In the genomic region with DNA sequence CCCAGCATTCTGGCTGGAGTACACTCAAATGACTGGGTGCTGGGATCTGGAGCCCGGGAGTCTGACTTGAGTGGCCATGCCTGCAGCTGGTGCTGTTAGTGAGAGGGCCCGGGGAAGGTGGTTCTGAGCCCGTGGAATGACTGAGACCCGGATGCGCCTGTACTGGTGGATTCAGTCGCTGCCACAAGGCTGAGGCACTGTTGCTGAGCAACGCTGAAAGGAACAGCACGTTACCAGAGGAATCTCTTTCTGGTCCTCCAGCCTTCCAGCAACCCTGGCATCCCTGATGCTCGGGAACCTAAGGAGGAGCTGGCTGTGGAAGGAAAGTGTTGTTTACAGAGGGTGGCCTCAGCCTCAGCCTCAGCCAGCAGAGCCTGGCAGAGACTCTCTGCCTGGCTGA, we compare ENCODE assay signal across 12 mouse cellular contexts.
DNase-seq lines count a peak whose midpoint lies in the region; TF ChIP-seq lines count a peak whose summit lies in the region.
"Had no signal": no experiment of that assay in that cellular context is flagged by ENCODE, and none has a peak within 500 bp of the region (broad histone marks: within the 10 kb centered on the region; RNA-seq: fewer than 3 reads in every experiment).

No protein-coding gene starts in this region.

- TF ChIP-seq EP300 in heart, adult 2 months (IDR thresholded peaks at IDR 0.05; ENCODE audit: insufficient read depth, low read depth, low read length): no peak

- no peaks in the 10 kb centered on the region for H3K4me1 ChIP-seq in heart, adult 2 months (ENCODE audit: control insufficient read depth, insufficient read depth, low read length)
- H3K4me1 ChIP-seq: forebrain, embryonic 10.5 days; limb, embryonic 12.5 days had no signal

- H3K9ac ChIP-seq in heart, adult 2 months (ENCODE audit: low read depth, low read length): no peak overlapping the region
- H3K9ac ChIP-seq: limb, embryonic 12.5 days had no signal

- no peaks in the 10 kb centered on the region for H3K79me2 ChIP-seq in heart, adult 2 months (replicated peaks; ENCODE audit: control insufficient read depth, insufficient read depth, low read length)

- no peaks in the 10 kb centered on the region for H3K36me3 ChIP-seq in heart, adult 2 months (ENCODE audit: control insufficient read depth, insufficient read depth, low read length)
- H3K36me3 ChIP-seq: forebrain, embryonic 10.5 days; limb, embryonic 12.5 days had no signal

- H3K27ac ChIP-seq in heart, adult 2 months: no peak overlapping the region
- H3K27ac ChIP-seq: forebrain, embryonic 10.5 days; limb, embryonic 12.5 days had no signal

- no peak overlapping the region for H3K4me3 ChIP-seq in heart, adult 2 months
- H3K4me3 ChIP-seq: forebrain, embryonic 10.5 days; limb, embryonic 12.5 days had no signal

- TF ChIP-seq POLR2A in heart, adult 2 months (IDR thresholded peaks at IDR 0.05; ENCODE audit: insufficient read depth, low read depth, low read length): no peak

- peak; percentile 80 for DNase-seq in heart, adult 11 months
- no peak for DNase-seq in heart, postnatal 14 days
- DNase-seq in frontal cortex, postnatal 14 days (ENCODE audit: low spot score in 2 of 2): peak; percentile 34 to 49
- DNase-seq in layer of hippocampus, postnatal 14 days (ENCODE audit: low spot score in 2 of 2): peak; percentile 63 to 73
- DNase-seq in right cerebral cortex, adult 18-20 months: peak; percentile 57
- no peak for DNase-seq in adrenal gland, adult 2 months
- no peak for DNase-seq in kidney, postnatal 25 days
- DNase-seq in heart, adult 2 months: no peak
- DNase-seq: lung, adult 2 months; retina, postnatal 1 day had no signal

- no peak for TF ChIP-seq CTCF in heart, adult 2 months (IDR thresholded peaks at IDR 0.05)

- H3K27me3 ChIP-seq in heart, adult 2 months (ENCODE audit: control insufficient read depth, insufficient read depth, low read length): no peaks in the 10 kb centered on the region
- H3K27me3 ChIP-seq: limb, embryonic 12.5 days had no signal

- WGBS in heart, adult 2 months: 81% methylated on average over 9 of the region's 9 CpGs

- intact Hi-C loops in heart, postnatal 14 days (cut with DNase I): no loop called here
- intact Hi-C loops in heart, adult 2 months (cut with DNase I): loop anchor here (10.0 kb wide), 1 partner anchor 145 kb away; a partner anchor contains a TSS

Comparison
In these comparisons a context has a peak if more than half of its experiments do, and no peak if none do; other contexts are left out.
1. DNase-seq: peak in heart, adult 11 months (single experiment), frontal cortex, postnatal 14 days (2 of 2), layer of hippocampus, postnatal 14 days (2 of 2) and right cerebral cortex, adult 18-20 months (single experiment); none in heart, postnatal 14 days (0 of 2), adrenal gland, adult 2 months (single experiment), kidney, postnatal 25 days (0 of 2) and heart, adult 2 months (0 of 2).